Mouse (Mus musculus) cerebellum, postnatal 4 days (tissue): ENCODE results near the gene Ctxn1.
"Not testable (repeated sequence)": the region's sequence is repeated elsewhere in the genome, so short reads cannot be mapped to it uniquely, and the experiment has no call there.

Experiments used
- DNase-seq, 2 experiments: peaks; one replicate each; pipeline ENCODE4 v3.0.0; 2022; ENCODE audit warnings: low spot score in 2 of 2, mixed read lengths in 1 of 2

Gene Ctxn1

GRCm38 (mm10) chr8:4259125-4259804, at the start of gene Ctxn1:
TSS of gene Ctxn1 (minus strand) at chr8:4259274.
- DNase-seq: peak; percentile 89 to 94

- no peak for DNase-seq
Observed at GRCm38 (mm10) chr8:4305838-4306237, 46.8 kb upstream of the Ctxn1 start.

- DNase-seq: no peak
Observed at GRCm38 (mm10) chr8:4304124-4304547, 45.1 kb upstream of the Ctxn1 start.

- no peak for DNase-seq
Observed at GRCm38 (mm10) chr8:4297822-4298221, 38.7 kb upstream of the Ctxn1 start.

- DNase-seq: no peak
Observed at GRCm38 (mm10) chr8:4292738-4293137, 33.7 kb upstream of the Ctxn1 start.

- no peak for DNase-seq
Observed at GRCm38 (mm10) chr8:4276111-4276465, 17.0 kb upstream of the Ctxn1 start.

- DNase-seq: peak; percentile 93 to 96
Observed at GRCm38 (mm10) chr8:4275275-4276110, 16.4 kb upstream of the Ctxn1 start, which contains the start of gene Timm44. TSS of gene Timm44 (minus strand) at chr8:4275913.

- DNase-seq: no peak
Observed at GRCm38 (mm10) chr8:4269609-4270008, 10.5 kb upstream of the Ctxn1 start.

GRCm38 (mm10) chr8:4267627-4268026, 8.6 kb upstream of the Ctxn1 start:
- no peak for DNase-seq

- no peak for DNase-seq
Observed at GRCm38 (mm10) chr8:4265160-4265914, 6.3 kb upstream of the Ctxn1 start.

GRCm38 (mm10) chr8:4263105-4263791, 4.2 kb upstream of the Ctxn1 start:
- DNase-seq: no peak

GRCm38 (mm10) chr8:4259805-4260170, 714 bp upstream of the Ctxn1 start:
- DNase-seq: no peak

- peak in 1 of 2 experiments; percentile 75 for DNase-seq
Observed at GRCm38 (mm10) chr8:4258678-4259077, 396 bp downstream of the Ctxn1 start.

GRCm38 (mm10) chr8:4258233-4258632, 841 bp downstream of the Ctxn1 start:
- DNase-seq: peak; percentile 82 to 93

- no peak for DNase-seq
Observed at GRCm38 (mm10) chr8:4257350-4257749, 1.7 kb downstream of the Ctxn1 start.

GRCm38 (mm10) chr8:4256911-4257310, 2.2 kb downstream of the Ctxn1 start:
- no peak for DNase-seq

GRCm38 (mm10) chr8:4255471-4255870, 3.6 kb downstream of the Ctxn1 start:
- not testable (repeated sequence) for DNase-seq

- peak in 1 of 2 experiments; percentile 81 for DNase-seq
Observed at GRCm38 (mm10) chr8:4254001-4254400, 5.1 kb downstream of the Ctxn1 start.

- DNase-seq: peak; percentile 82 to 93
Observed at GRCm38 (mm10) chr8:4252934-4253841, 5.9 kb downstream of the Ctxn1 start, which contains the start of gene Snapc2. TSS of gene Snapc2 (plus strand) at chr8:4253080.

- no peak for DNase-seq
Observed at GRCm38 (mm10) chr8:4252116-4252760, 6.8 kb downstream of the Ctxn1 start.
